Mouse (Mus musculus) liver, postnatal 0 days (tissue): ENCODE measurements around the gene Abcg4.

Source experiments
- CTCF ChIP-seq: sonication (generic); IDR thresholded peaks from 2 replicates; pipeline ENCODE4 v1.5.1; 2016; ENCODE audit warnings: antibody characterized with exemption, low read depth
- EP300 ChIP-seq: IDR thresholded peaks from 2 replicates; pipeline ENCODE4 v1.6.1; 2016; ENCODE audit warnings: antibody characterized with exemption, low read depth, mild to moderate bottlenecking

- TF ChIP-seq CTCF (no peak), EP300 (no peak)
These were observed 44.8 kb downstream of the Abcg4 start for GRCm38 (mm10) chr9:44243621-44244020.
